In the genomic region with DNA sequence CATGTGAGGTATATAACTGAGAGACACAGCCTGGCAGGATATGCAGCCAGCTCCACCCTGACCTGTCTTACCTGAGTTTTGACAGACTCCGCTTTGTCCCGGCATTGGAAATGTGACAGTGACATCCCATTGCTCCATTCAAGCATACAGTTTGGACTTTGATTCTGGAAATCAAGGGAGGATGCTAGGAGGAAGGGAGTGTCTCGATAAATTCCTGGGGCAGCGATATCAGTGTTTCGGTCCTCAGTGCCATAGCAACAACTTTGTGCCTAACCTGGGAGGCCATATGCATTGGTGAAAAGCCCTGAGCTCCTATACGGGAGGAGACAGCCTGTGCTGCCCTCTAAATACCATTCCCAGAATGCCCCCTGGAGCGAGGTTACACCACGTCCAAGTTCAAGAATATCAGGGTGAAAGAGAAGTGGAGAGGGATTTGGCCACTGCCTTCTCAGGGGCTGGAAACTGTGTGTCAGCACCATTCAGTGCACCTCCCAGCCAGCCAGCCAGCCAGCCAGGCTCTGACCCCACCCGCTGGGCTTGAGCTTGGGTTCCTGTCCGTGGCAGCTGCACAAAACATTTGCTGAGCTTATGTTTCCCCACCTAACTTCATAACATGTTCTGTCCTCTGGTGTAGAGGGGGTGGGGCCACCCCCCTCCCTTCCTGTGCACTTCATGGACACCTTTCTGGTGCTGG, we compare ENCODE assay signal across 10 mouse cellular contexts.
A peak's percentile ranks its signal among the peaks of the same experiment; 100 is the strongest.
DNase-seq lines count a peak whose midpoint lies in the region; ATAC-seq and TF ChIP-seq lines count a peak whose summit lies in the region.
"Had no signal": no experiment of that assay in that cellular context is flagged by ENCODE, and none has a peak within 500 bp of the region (broad histone marks: within the 10 kb centered on the region; RNA-seq: fewer than 3 reads in every experiment).

No protein-coding gene starts in this region.

- no peak for ATAC-seq in midbrain, embryonic 13.5 days
- no peak for ATAC-seq in hindbrain, embryonic 11.5 days (ENCODE audit: low FRiP score)
- no peak for ATAC-seq in megakaryocyte progenitor cell, adult 5-6 weeks (replicated peaks; ENCODE audit: poor library complexity)

- no peak overlapping the region for H3K4me2 ChIP-seq in midbrain, embryonic 13.5 days (replicated peaks)
- H3K4me2 ChIP-seq in hindbrain, embryonic 11.5 days (replicated peaks; ENCODE audit: low read depth, low read length): no peak overlapping the region
- H3K4me2 ChIP-seq: neural tube, embryonic 12.5 days had no signal

- no peaks in the 10 kb centered on the region for H3K9me3 ChIP-seq in midbrain, embryonic 10.5 days (replicated peaks)
- H3K9me3 ChIP-seq in midbrain, embryonic 13.5 days: no peaks in the 10 kb centered on the region
- H3K9me3 ChIP-seq in hindbrain, embryonic 11.5 days (ENCODE audit: control insufficient read depth, low read length): no peaks in the 10 kb centered on the region
- H3K9me3 ChIP-seq: neural tube, embryonic 12.5 days had no signal

- intact Hi-C loops in heart, postnatal 14 days (cut with DNase I): loop anchor here (5.0 to 10.0 kb wide), 3 partner anchors 75 to 130 kb away; partner anchors contain the start of gene Bhlhe40

- H3K27me3 ChIP-seq in midbrain, embryonic 10.5 days (ENCODE audit: low read depth, poor library complexity, severe bottlenecking): no peaks in the 10 kb centered on the region
- H3K27me3 ChIP-seq in midbrain, embryonic 13.5 days: no peaks in the 10 kb centered on the region
- no peaks in the 10 kb centered on the region for H3K27me3 ChIP-seq in liver, adult 2 months (ENCODE audit: control insufficient read depth, insufficient read depth, low read length)
- no peaks in the 10 kb centered on the region for H3K27me3 ChIP-seq in thymus, adult 2 months (ENCODE audit: control insufficient read depth, insufficient read depth, low read length)
- H3K27me3 ChIP-seq in hindbrain, embryonic 11.5 days (ENCODE audit: control insufficient read depth, insufficient read depth, low read length): no peaks in the 10 kb centered on the region
- H3K27me3 ChIP-seq: CH12.LX; neural tube, embryonic 12.5 days had no signal

- 85% methylated on average over 10 of the region's 10 CpGs for WGBS in midbrain, embryonic 10.5 days
- WGBS in midbrain, embryonic 13.5 days: 82% methylated on average over 10 of the region's 10 CpGs
- WGBS in liver, adult 2 months: 77% methylated on average over 10 of the region's 10 CpGs
- WGBS in thymus, adult 2 months: 90% methylated on average over 10 of the region's 10 CpGs
- 82% methylated on average over 10 of the region's 10 CpGs for WGBS in hindbrain, embryonic 11.5 days

- no peak overlapping the region for H3K4me3 ChIP-seq in midbrain, embryonic 10.5 days
- no peak overlapping the region for H3K4me3 ChIP-seq in midbrain, embryonic 13.5 days (replicated peaks)
- H3K4me3 ChIP-seq in liver, adult 2 months (ENCODE audit: insufficient read depth, low read depth, low read length): no peak overlapping the region
- no peak overlapping the region for H3K4me3 ChIP-seq in thymus, adult 2 months (ENCODE audit: control insufficient read depth, insufficient read depth, low read length)
- H3K4me3 ChIP-seq in hindbrain, embryonic 11.5 days (ENCODE audit: low read depth, low read length): no peak overlapping the region
- H3K4me3 ChIP-seq: neural tube, embryonic 12.5 days had no signal

- no peaks in the 10 kb centered on the region for H3K79me2 ChIP-seq in liver, adult 2 months (ENCODE audit: control insufficient read depth, insufficient read depth, low read length)

- no peak for TF ChIP-seq POLR2A in liver, adult 2 months (IDR thresholded peaks at IDR 0.05; ENCODE audit: extremely low read depth, insufficient read depth, low read length)
- no peak for TF ChIP-seq POLR2A in thymus, adult 2 months (IDR thresholded peaks at IDR 0.05; ENCODE audit: control insufficient read depth, extremely low read depth, insufficient read depth, low read length, poor library complexity)

- H3K4me1 ChIP-seq in midbrain, embryonic 10.5 days: peaks cover 19% of the 10 kb centered on the region
- H3K4me1 ChIP-seq in midbrain, embryonic 13.5 days (replicated peaks): peaks cover 17% of the 10 kb centered on the region
- peaks cover 12% of the 10 kb centered on the region for H3K4me1 ChIP-seq in liver, adult 2 months (ENCODE audit: control insufficient read depth, insufficient read depth, low read length)
- H3K4me1 ChIP-seq in thymus, adult 2 months (replicated peaks; ENCODE audit: control insufficient read depth, insufficient read depth, low read length): peaks cover 56% of the 10 kb centered on the region
- 0 out of 2 replicates have a peak, but pooled peaks cover 4% of the 10 kb centered on the region for H3K4me1 ChIP-seq in hindbrain, embryonic 11.5 days (replicated peaks; ENCODE audit: control insufficient read depth, insufficient read depth, low read length)

- DNase-seq in midbrain, embryonic 10.5 days (ENCODE audit: low spot score): no peak
- peak; percentile 61 to 68 for DNase-seq in heart, postnatal 14 days
- no peak for DNase-seq in liver, adult 2 months (ENCODE audit: extremely low read depth, low read depth, low spot score)
- peak; percentile 58 for DNase-seq in thymus, adult 2 months
- no peak for DNase-seq in hindbrain, embryonic 11.5 days (ENCODE audit: low spot score)
- DNase-seq in yolk sac, embryonic 10.5 days (ENCODE audit: low spot score): no peak

- H3K36me3 ChIP-seq in midbrain, embryonic 10.5 days: no peaks in the 10 kb centered on the region
- no peaks in the 10 kb centered on the region for H3K36me3 ChIP-seq in midbrain, embryonic 13.5 days
- H3K36me3 ChIP-seq in liver, adult 2 months (ENCODE audit: control insufficient read depth, insufficient read depth, low read length): peaks cover 2% of the 10 kb centered on the region; the same call in 1 of the 2 replicates
- no peaks in the 10 kb centered on the region for H3K36me3 ChIP-seq in thymus, adult 2 months (ENCODE audit: control insufficient read depth, insufficient read depth, low read length)
- no peaks in the 10 kb centered on the region for H3K36me3 ChIP-seq in hindbrain, embryonic 11.5 days (ENCODE audit: control insufficient read depth, insufficient read depth, low read length)
- H3K36me3 ChIP-seq: neural tube, embryonic 12.5 days had no signal

- TF ChIP-seq CTCF in liver, adult 2 months (IDR thresholded peaks at IDR 0.05; ENCODE audit: low read depth, low read length): no peak
- TF ChIP-seq CTCF in thymus, adult 2 months (IDR thresholded peaks at IDR 0.05; ENCODE audit: borderline replicate concordance, control insufficient read depth, extremely low read depth, insufficient read depth, low read length, poor library complexity): no peak

- H3K27ac ChIP-seq in midbrain, embryonic 10.5 days (replicated peaks): peak overlapping the region; percentile 38; the same call in 1 of the 2 replicates
- H3K27ac ChIP-seq in midbrain, embryonic 13.5 days: no peak overlapping the region
- peak overlapping the region; percentile 54 for H3K27ac ChIP-seq in liver, adult 2 months (replicated peaks; ENCODE audit: insufficient read depth, low read depth, low read length)
- no peak overlapping the region for H3K27ac ChIP-seq in thymus, adult 2 months (ENCODE audit: control insufficient read depth, insufficient read depth, low read length)
- H3K27ac ChIP-seq in hindbrain, embryonic 11.5 days (ENCODE audit: low read depth, low read length): no peak overlapping the region
- H3K27ac ChIP-seq: neural tube, embryonic 12.5 days had no signal

- no peak overlapping the region for H3K9ac ChIP-seq in midbrain, embryonic 13.5 days (replicated peaks)
- no peak overlapping the region for H3K9ac ChIP-seq in liver, adult 2 months (ENCODE audit: low read depth, low read length)
- no peak overlapping the region for H3K9ac ChIP-seq in hindbrain, embryonic 11.5 days (ENCODE audit: low read depth, low read length)
- H3K9ac ChIP-seq: neural tube, embryonic 12.5 days had no signal

Comparison
In these comparisons a context has a peak if more than half of its experiments do, and no peak if none do; other contexts are left out.
1. H3K27ac ChIP-seq: peak in midbrain, embryonic 10.5 days (single experiment) and liver, adult 2 months (single experiment); none in midbrain, embryonic 13.5 days (single experiment), thymus, adult 2 months (single experiment) and hindbrain, embryonic 11.5 days (single experiment).
2. DNase-seq: peak in heart, postnatal 14 days (2 of 2) and thymus, adult 2 months (single experiment); none in midbrain, embryonic 10.5 days (single experiment), liver, adult 2 months (single experiment), hindbrain, embryonic 11.5 days (single experiment) and yolk sac, embryonic 10.5 days (single experiment).